Mouse (Mus musculus) liver, adult 2 months (tissue): ENCODE measurements around the gene Sspn.

Source experiments
- CTCF ChIP-seq: fragments of 200-500 bp; IDR thresholded peaks from 2 replicates; pipeline ENCODE4 v1.5.1; 2011; ENCODE audit warnings: low read depth, low read length, control low read depth
- POLR2A ChIP-seq: fragments of 200-500 bp; IDR thresholded peaks from 2 replicates; pipeline ENCODE4 v1.6.1; 2011; ENCODE audit warnings: low read length, control low read depth; ENCODE audit not compliant: insufficient read depth; ENCODE audit errors: extremely low read depth

DNA sequence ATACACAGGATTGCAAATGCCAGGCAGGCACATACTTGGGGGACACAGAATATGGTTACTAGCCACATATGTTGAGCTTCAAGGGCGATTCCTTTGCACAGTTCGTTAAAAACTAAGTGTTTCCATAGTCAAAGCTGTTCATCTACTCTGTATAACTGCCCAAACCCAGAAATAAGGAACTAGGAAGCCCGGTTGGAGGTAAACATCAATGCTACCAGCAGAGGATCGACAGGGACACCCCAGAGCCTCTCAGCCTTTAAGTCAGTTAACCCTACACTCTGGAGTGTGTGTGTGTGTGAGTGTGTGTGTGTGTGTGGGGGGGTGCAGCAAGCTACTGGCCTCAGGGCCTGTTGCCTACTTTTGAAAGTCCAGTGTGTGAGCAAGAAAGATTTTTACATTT, 21.5 kb upstream of the Sspn start:
- TF ChIP-seq CTCF: no peak
- no peak for TF ChIP-seq POLR2A
